Mouse (Mus musculus) limb, embryonic 14.5 days (tissue): ENCODE measurements at regions not wholly inside any gene's neighbourhood (a gene's known extent, or its start where the extent isn't known, plus 50 kb on each side); places are given as distances from the start of the nearest gene placed in this dataset.

ENCODE experiments used
- ATAC-seq: fragments of 200-750 bp; cut with Nextera tagmentation; 2 replicates; pipeline ENCODE4 v1.8.0; 2017; ENCODE audit warnings: low read depth, moderate number of reproducible peaks, moderate TSS enrichment; ENCODE audit not compliant: low FRiP score
- DNase-seq: peaks from one replicate; pipeline ENCODE4 v3.0.0-alpha.2; 2015; ENCODE audit warnings: low spot score
- H3K27ac ChIP-seq: fragments of 300-500 bp; sonication (generic); replicated peaks from 2 replicates; pipeline ENCODE4 v1.5.1; 2014; ENCODE audit warnings: low read depth, mild to moderate bottlenecking, low read length, moderate library complexity, mixed read lengths
- H3K27me3 ChIP-seq: fragments of 300-500 bp; sonication (generic); 2 replicates; pipeline ENCODE4 v1.6.1; 2014; ENCODE audit warnings: low read length, mixed read lengths; ENCODE audit not compliant: control insufficient read depth, insufficient read depth
- H3K36me3 ChIP-seq: fragments of 300-500 bp; sonication (generic); 2 replicates; pipeline ENCODE4 v1.6.1; 2014; ENCODE audit warnings: mild to moderate bottlenecking, low read length, moderate library complexity, mixed read lengths; ENCODE audit not compliant: control insufficient read depth, insufficient read depth
- H3K4me1 ChIP-seq: fragments of 300-500 bp; sonication (generic); 2 replicates; pipeline ENCODE4 v1.6.1; 2014; ENCODE audit warnings: antibody characterized with exemption, low read length, mixed read lengths; ENCODE audit not compliant: control insufficient read depth, insufficient read depth
- H3K4me2 ChIP-seq: fragments of 300-500 bp; sonication (generic); replicated peaks from 2 replicates; pipeline ENCODE4 v1.6.1; 2014; ENCODE audit warnings: low read depth, mild to moderate bottlenecking, low read length, moderate library complexity; ENCODE audit not compliant: severe bottlenecking
- H3K4me3 ChIP-seq: fragments of 300-500 bp; sonication (generic); replicated peaks from 2 replicates; pipeline ENCODE4 v1.5.1; 2014; ENCODE audit warnings: low read length
- H3K9ac ChIP-seq: fragments of 300-500 bp; sonication (generic); 2 replicates; pipeline ENCODE4 v1.6.1; 2014; ENCODE audit warnings: mild to moderate bottlenecking, low read depth, low read length, moderate library complexity; ENCODE audit not compliant: severe bottlenecking
- H3K9me3 ChIP-seq: fragments of 300-500 bp; sonication (generic); 2 replicates; pipeline ENCODE4 v1.6.1; 2016; ENCODE audit warnings: low read length; ENCODE audit not compliant: control insufficient read depth
- POLR2A ChIP-seq: fragments of 200-500 bp; IDR thresholded peaks from 2 replicates; pipeline ENCODE4 v1.8.0; 2012; ENCODE audit warnings: inconsistent platforms, mild to moderate bottlenecking, moderate library complexity, borderline replicate concordance; ENCODE audit not compliant: insufficient read depth, insufficient read length; ENCODE audit errors: extremely low read depth
- WGBS: fragments of 180-500 bp; shearing (Covaris S2); extraction: QIAGEN DNeasy Blood & Tissue Kit; methylation state at CpG from one replicate; pipeline ENCODE4 v1.1.7; 2014; 5-methylcytosine and 5-hydroxymethylcytosine counted together

GRCm38 (mm10) chr16:5368897-5369558 is 113.2 kb upstream of the Eef2kmt start:
- WGBS = 34% methylated on average over 7 of the region's 7 CpGs
- no peak for DNase-seq
- Histone ChIP-seq H3K4me1 (no peaks in the 10 kb centered on the region), H3K36me3 (no peaks in the 10 kb centered on the region), H3K4me3 (no peak overlapping the region), H3K9me3 (no peaks in the 10 kb centered on the region), H3K9ac (no peak overlapping the region), H3K27ac (no peak overlapping the region), H3K27me3 (no peaks in the 10 kb centered on the region), H3K4me2 (no peak overlapping the region)
- no peak for TF ChIP-seq POLR2A
- ATAC-seq = no peak

GRCm38 (mm10) chr16:5368357-5368756 is 112.6 kb upstream of the Eef2kmt start:
- H3K9me3 ChIP-seq = no peaks in the 10 kb centered on the region
- H3K4me1 ChIP-seq = no peaks in the 10 kb centered on the region
- no peak overlapping the region for H3K4me3 ChIP-seq
- no peak for TF ChIP-seq POLR2A
- no peaks in the 10 kb centered on the region for H3K27me3 ChIP-seq
- no peak for ATAC-seq
- H3K36me3 ChIP-seq = no peaks in the 10 kb centered on the region
- H3K9ac ChIP-seq = no peak overlapping the region
- no peak overlapping the region for H3K27ac ChIP-seq
- no peak for DNase-seq
- H3K4me2 ChIP-seq = no peak overlapping the region
- WGBS = 81% methylated on average over 8 of the region's 8 CpGs

GRCm38 (mm10) chr16:5367581-5368119 is 111.9 kb upstream of the Eef2kmt start:
- ATAC-seq = no peak
- DNase-seq = no peak
- Histone ChIP-seq H3K27me3 (no peaks in the 10 kb centered on the region), H3K4me3 (no peak overlapping the region), H3K4me2 (no peak overlapping the region), H3K36me3 (no peaks in the 10 kb centered on the region), H3K9ac (no peak overlapping the region), H3K4me1 (no peaks in the 10 kb centered on the region), H3K9me3 (no peaks in the 10 kb centered on the region), H3K27ac (no peak overlapping the region)
- 87% methylated on average over 10 of the region's 10 CpGs for WGBS
- no peak for TF ChIP-seq POLR2A

- Histone ChIP-seq H3K9me3 (no peaks in the 10 kb centered on the region), H3K36me3 (no peaks in the 10 kb centered on the region), H3K9ac (no peak overlapping the region), H3K4me2 (no peak overlapping the region), H3K4me3 (no peak overlapping the region), H3K27me3 (no peaks in the 10 kb centered on the region), H3K4me1 (no peaks in the 10 kb centered on the region), H3K27ac (no peak overlapping the region)
- 84% methylated on average over 3 of the region's 3 CpGs for WGBS
- no peak for TF ChIP-seq POLR2A
- ATAC-seq (no peak), DNase-seq (no peak)
Measured at GRCm38 (mm10) chr16:5366021-5366420, 110.2 kb upstream of the Eef2kmt start.

GRCm38 (mm10) chr16:5363007-5363570 is 107.3 kb upstream of the Eef2kmt start:
- DNase-seq = no peak
- Histone ChIP-seq H3K4me2 (no peak overlapping the region), H3K9ac (no peak overlapping the region), H3K9me3 (no peaks in the 10 kb centered on the region), H3K27me3 (no peaks in the 10 kb centered on the region), H3K27ac (no peak overlapping the region), H3K36me3 (no peaks in the 10 kb centered on the region), H3K4me1 (no peaks in the 10 kb centered on the region), H3K4me3 (no peak overlapping the region)
- no peak for ATAC-seq
- WGBS = 72% methylated on average over 10 of the region's 10 CpGs
- TF ChIP-seq POLR2A = no peak
